Mouse (Mus musculus) liver, embryonic 16.5 days (tissue): ENCODE data around the gene Dcun1d3. TPM values are rescaled to one million over a fixed set of nuclear protein-coding genes. Genes with fewer than 3 reads are reported as not detected.
A peak's percentile ranks its signal among the peaks of the same experiment; 100 is the strongest.

Source experiments
- ATAC-seq: fragments of 200-750 bp; cut with Nextera tagmentation; 2 replicates; pipeline ENCODE4 v1.8.0; 2017; ENCODE audit warnings: low read depth, mild to moderate bottlenecking, moderate number of reproducible peaks, moderate library complexity
- H3K27ac ChIP-seq: fragments of 300-500 bp; sonication (generic); 2 replicates; pipeline ENCODE4 v1.5.1; 2014; ENCODE audit warnings: mild to moderate bottlenecking, low read length
- H3K27me3 ChIP-seq: fragments of 300-500 bp; sonication (generic); 2 replicates; pipeline ENCODE4 v1.6.1; 2014; ENCODE audit warnings: low read depth, low read length, mixed read lengths; ENCODE audit not compliant: control insufficient read depth, insufficient read depth
- H3K36me3 ChIP-seq: fragments of 300-500 bp; sonication (generic); 2 replicates; pipeline ENCODE4 v1.6.1; 2014; ENCODE audit warnings: mild to moderate bottlenecking; ENCODE audit not compliant: control insufficient read depth, insufficient read depth
- H3K4me1 ChIP-seq: fragments of 300-500 bp; sonication (generic); 2 replicates; pipeline ENCODE4 v1.6.1; 2014; ENCODE audit warnings: low read depth, low read length, mixed read lengths; ENCODE audit not compliant: control insufficient read depth
- H3K4me2 ChIP-seq: fragments of 300-500 bp; sonication (generic); 2 replicates; pipeline ENCODE4 v1.6.1; 2014; ENCODE audit warnings: low read depth, low read length, mixed read lengths
- H3K4me3 ChIP-seq: fragments of 300-500 bp; sonication (generic); 2 replicates; pipeline ENCODE4 v1.5.1; 2014; ENCODE audit warnings: low read depth, mild to moderate bottlenecking, low read length
- H3K9ac ChIP-seq: fragments of 300-500 bp; sonication (generic); 2 replicates; pipeline ENCODE4 v1.6.1; 2014; ENCODE audit warnings: low read depth, low read length
- H3K9me3 ChIP-seq: fragments of 300-500 bp; sonication (generic); replicated peaks from 2 replicates; pipeline ENCODE4 v1.6.1; 2016; ENCODE audit warnings: low read length; ENCODE audit not compliant: control insufficient read depth
- WGBS: fragments of 180-500 bp; shearing (Covaris S2); extraction: QIAGEN DNeasy Blood & Tissue Kit; methylation state at CpG from one replicate; pipeline ENCODE4 v1.1.7; 2014; ENCODE audit not compliant: insufficient replicate concordance; 5-methylcytosine and 5-hydroxymethylcytosine counted together
- polyA plus RNA-seq: library from polyadenylated mRNA; unstranded; fragments of >200 nt; fragmentation: Nextera tagmentation; extraction: Ambion mirVana; gene quantifications from 2 replicates; pipeline ENCODE4 v1.2.1, GENCODE M21; 2015

Dcun1d3 gene
- polyA plus RNA-seq, 1 experiment from 2014 or later = 1.9 TPM

DNA sequence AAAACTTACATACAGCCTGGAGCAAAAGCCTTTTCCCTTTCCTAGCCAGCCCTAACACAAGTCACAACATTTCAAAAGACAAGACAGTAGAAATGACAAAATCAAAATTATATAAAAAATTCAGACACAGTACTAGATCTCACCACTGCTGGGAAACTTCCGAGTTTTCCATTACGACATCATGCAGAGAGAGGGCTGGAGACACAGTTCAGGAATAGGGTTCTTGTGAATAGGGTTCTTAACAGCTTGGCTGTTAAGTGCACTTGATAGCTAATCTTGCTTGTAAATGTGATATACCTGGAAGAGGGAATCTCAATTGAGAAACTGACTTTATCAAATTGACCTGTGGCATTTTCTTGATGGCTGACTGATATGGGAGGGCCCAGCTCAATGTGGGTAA, 14.9 kb downstream of the Dcun1d3 start:
- no peak overlapping the region for H3K4me2 ChIP-seq
- 82% methylated on average over 2 of the region's 2 CpGs for WGBS
- H3K4me1 ChIP-seq = peaks cover 3% of the 10 kb centered on the region; the same call in 1 of the 2 replicates
- H3K27ac ChIP-seq = no peak overlapping the region
- H3K36me3 ChIP-seq = no peaks in the 10 kb centered on the region
- H3K4me3 ChIP-seq = no peak overlapping the region
- H3K9ac ChIP-seq = no peak overlapping the region
- no peaks in the 10 kb centered on the region for H3K27me3 ChIP-seq
- no peaks in the 10 kb centered on the region for H3K9me3 ChIP-seq
- no peak for ATAC-seq

DNA sequence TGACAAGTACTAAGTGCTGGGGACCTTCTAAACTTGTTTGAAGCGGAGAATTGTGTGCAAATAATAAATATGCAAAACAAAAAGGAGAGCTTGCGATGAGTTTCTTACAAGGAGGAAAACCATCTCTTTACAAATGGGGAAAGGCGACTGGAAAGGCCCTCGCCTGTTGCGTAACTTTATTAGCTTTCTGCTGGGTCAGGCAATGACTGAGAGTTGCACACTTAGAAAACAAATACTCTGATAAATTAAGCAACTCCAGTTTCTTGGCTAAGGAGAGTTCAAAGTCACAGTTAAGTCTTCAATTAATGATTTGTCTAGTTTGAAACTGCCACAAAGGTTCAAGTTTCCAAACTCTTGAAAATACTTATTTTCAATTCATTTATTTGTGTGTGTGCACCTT, 15.8 kb downstream of the Dcun1d3 start:
- peaks cover 3% of the 10 kb centered on the region; the same call in 1 of the 2 replicates for H3K4me1 ChIP-seq
- no peak overlapping the region for H3K9ac ChIP-seq
- H3K4me3 ChIP-seq = no peak overlapping the region
- WGBS = 61% methylated on average over 5 of the region's 5 CpGs
- no peak overlapping the region for H3K27ac ChIP-seq
- no peaks in the 10 kb centered on the region for H3K9me3 ChIP-seq
- H3K36me3 ChIP-seq = no peaks in the 10 kb centered on the region
- H3K4me2 ChIP-seq = no peak overlapping the region
- no peaks in the 10 kb centered on the region for H3K27me3 ChIP-seq
- ATAC-seq = no peak

DNA sequence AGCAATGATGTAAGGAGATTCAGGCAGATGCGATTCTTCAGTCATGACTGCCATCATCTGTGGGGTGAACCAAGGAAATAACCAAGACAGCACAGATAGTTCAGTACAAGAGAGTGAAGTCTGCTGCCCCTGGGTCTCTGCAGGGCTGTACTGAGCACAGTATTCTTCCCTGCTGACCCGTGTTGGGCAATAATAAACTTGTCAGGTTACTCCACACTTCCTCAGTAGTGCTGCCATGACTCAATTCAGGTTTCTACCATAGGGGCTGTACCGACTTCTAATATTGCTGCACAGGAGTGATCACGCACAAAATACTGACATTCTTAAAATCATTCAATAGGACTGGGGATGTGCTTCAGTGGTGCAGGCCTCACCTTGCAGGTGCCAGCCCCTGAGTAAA, 16.9 kb downstream of the Dcun1d3 start:
- peaks cover 3% of the 10 kb centered on the region; the same call in 1 of the 2 replicates for H3K4me1 ChIP-seq
- no peak overlapping the region for H3K4me3 ChIP-seq
- no peak overlapping the region for H3K4me2 ChIP-seq
- 63% methylated on average over 4 of the region's 4 CpGs for WGBS
- no peaks in the 10 kb centered on the region for H3K27me3 ChIP-seq
- no peaks in the 10 kb centered on the region for H3K9me3 ChIP-seq
- H3K36me3 ChIP-seq = no peaks in the 10 kb centered on the region
- no peak overlapping the region for H3K9ac ChIP-seq
- peak; percentile 45; the same call in 1 of the 2 replicates for ATAC-seq
- no peak overlapping the region for H3K27ac ChIP-seq

- WGBS = 58% methylated on average over 3 of the region's 3 CpGs
- Histone ChIP-seq H3K27ac (no peak overlapping the region), H3K4me3 (no peak overlapping the region), H3K4me2 (no peak overlapping the region), H3K27me3 (no peaks in the 10 kb centered on the region), H3K9ac (no peak overlapping the region), H3K9me3 (no peaks in the 10 kb centered on the region), H3K4me1 (peaks cover 3% of the 10 kb centered on the region; the same call in 1 of the 2 replicates), H3K36me3 (no peaks in the 10 kb centered on the region)
- ATAC-seq = no peak
Measured at GRCm38 (mm10) chr7:119875776-119876440, 20.2 kb downstream of the Dcun1d3 start.

GRCm38 (mm10) chr7:119873050-119873449, 23.0 kb downstream of the Dcun1d3 start:
- ATAC-seq = no peak
- Histone ChIP-seq H3K4me3 (no peak overlapping the region), H3K4me1 (no peaks in the 10 kb centered on the region), H3K9me3 (no peaks in the 10 kb centered on the region), H3K27me3 (no peaks in the 10 kb centered on the region), H3K9ac (no peak overlapping the region), H3K36me3 (no peaks in the 10 kb centered on the region), H3K27ac (no peak overlapping the region), H3K4me2 (no peak overlapping the region)
- 54% methylated on average over 2 of the region's 2 CpGs for WGBS

DNA sequence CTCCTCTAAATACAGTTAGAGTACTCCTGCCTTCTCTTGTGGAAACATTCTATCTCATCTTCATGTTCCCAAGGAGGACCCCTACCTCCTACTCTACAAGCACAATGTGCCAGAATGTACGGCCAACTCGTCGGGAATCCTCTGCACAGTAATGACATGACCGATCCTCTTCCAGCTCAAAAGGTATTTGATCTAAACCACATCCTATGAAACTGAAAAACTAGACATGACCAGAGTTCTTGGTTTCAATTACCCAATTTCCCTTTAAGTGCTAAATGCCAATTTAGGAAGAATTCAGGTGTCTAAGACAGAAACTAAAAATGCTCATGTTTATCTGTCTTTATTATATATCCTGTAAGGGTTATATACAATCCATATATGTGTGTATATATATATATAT, 23.9 kb downstream of the Dcun1d3 start:
- Histone ChIP-seq H3K27me3 (no peaks in the 10 kb centered on the region), H3K4me3 (no peak overlapping the region), H3K9ac (no peak overlapping the region), H3K4me2 (no peak overlapping the region), H3K36me3 (no peaks in the 10 kb centered on the region), H3K4me1 (no peaks in the 10 kb centered on the region), H3K27ac (no peak overlapping the region), H3K9me3 (no peaks in the 10 kb centered on the region)
- ATAC-seq = no peak
- 73% methylated on average over 4 of the region's 4 CpGs for WGBS

DNA sequence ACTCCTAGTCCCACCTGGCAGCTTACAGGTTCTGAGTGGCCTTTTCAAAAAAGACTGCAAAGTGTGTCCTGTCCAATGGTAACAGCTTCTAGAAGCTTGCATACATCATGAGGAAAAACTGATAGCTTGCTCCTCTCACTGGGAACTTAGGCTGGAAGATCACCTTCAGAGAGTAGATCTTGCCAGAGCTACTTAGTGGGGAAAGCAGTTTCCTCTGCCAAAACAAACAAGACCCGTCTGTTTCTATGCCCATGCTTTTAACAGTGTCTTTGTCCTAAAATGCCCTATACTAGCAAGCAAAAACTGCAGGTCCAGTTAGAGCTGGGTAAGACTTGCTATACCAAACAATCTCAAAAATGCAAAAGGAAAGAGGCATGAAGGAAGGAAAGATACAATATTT, 30.0 kb downstream of the Dcun1d3 start:
- Histone ChIP-seq H3K4me1 (peaks cover 10% of the 10 kb centered on the region), H3K36me3 (no peaks in the 10 kb centered on the region), H3K4me2 (no peak overlapping the region), H3K9ac (no peak overlapping the region), H3K27me3 (no peaks in the 10 kb centered on the region), H3K9me3 (no peaks in the 10 kb centered on the region), H3K4me3 (no peak overlapping the region), H3K27ac (no peak overlapping the region)
- ATAC-seq = no peak
- WGBS = 46% methylated on average over 1 of the region's 1 CpGs

GRCm38 (mm10) chr7:119864500-119864899, 31.6 kb downstream of the Dcun1d3 start:
- no peak overlapping the region for H3K9ac ChIP-seq
- H3K4me2 ChIP-seq = no peak overlapping the region
- H3K4me3 ChIP-seq = no peak overlapping the region
- 46% methylated on average over 5 of the region's 5 CpGs for WGBS
- H3K9me3 ChIP-seq = no peaks in the 10 kb centered on the region
- peak; percentile 70 for ATAC-seq
- H3K36me3 ChIP-seq = no peaks in the 10 kb centered on the region; the same call in 1 of the 2 replicates
- H3K4me1 ChIP-seq = peaks cover 13% of the 10 kb centered on the region
- no peaks in the 10 kb centered on the region for H3K27me3 ChIP-seq
- H3K27ac ChIP-seq = no peak overlapping the region

GRCm38 (mm10) chr7:119862167-119862566, 33.9 kb downstream of the Dcun1d3 start:
- Histone ChIP-seq H3K4me2 (no peak overlapping the region), H3K36me3 (no peaks in the 10 kb centered on the region; the same call in none of the 2 replicates), H3K27ac (no peak overlapping the region), H3K4me3 (no peak overlapping the region), H3K9me3 (no peaks in the 10 kb centered on the region), H3K27me3 (no peaks in the 10 kb centered on the region), H3K9ac (no peak overlapping the region), H3K4me1 (peaks cover 13% of the 10 kb centered on the region)
- ATAC-seq = no peak
- 25% methylated on average over 1 of the region's 1 CpGs for WGBS
